Mouse (Mus musculus): Measurements from ENCODE around the gene 2210010C04Rik. TPM values are rescaled to one million over a fixed set of nuclear protein-coding genes. Genes with fewer than 3 reads are reported as not detected.

The 2210010C04Rik gene
- polyA plus RNA-seq, 1 experiment from 2014 or later = not detected

Other genes starting within 250 kb of the 2210010C04Rik start
- not detected in 2 replicates for gene Moxd2, start 148.0 kb downstream of the 2210010C04Rik start, polyA plus RNA-seq (2014; fragmentation: Nextera tagmentation; extraction: Ambion mirVana)
- not detected in 2 replicates for gene Prss58, start 135.1 kb downstream of the 2210010C04Rik start, polyA plus RNA-seq (2014; fragmentation: Nextera tagmentation; extraction: Ambion mirVana)
- gene 1700074P13Rik, start 95.0 kb downstream of the 2210010C04Rik start, polyA plus RNA-seq (2014; fragmentation: Nextera tagmentation; extraction: Ambion mirVana) = not detected in 2 replicates
- gene Gm4744, start 83.6 kb downstream of the 2210010C04Rik start, polyA plus RNA-seq (2014; fragmentation: Nextera tagmentation; extraction: Ambion mirVana) = not detected in 2 replicates
- not detected in 2 replicates for gene 1810009J06Rik, start 70.8 kb downstream of the 2210010C04Rik start, polyA plus RNA-seq (2014; fragmentation: Nextera tagmentation; extraction: Ambion mirVana)
- 0.19 TPM in 1 of 2 replicates, not detected in the other for gene Gm2663, start 36.0 kb downstream of the 2210010C04Rik start, polyA plus RNA-seq (2014; fragmentation: Nextera tagmentation; extraction: Ambion mirVana)